Comparison of ENCODE assay signal across 8 mouse cellular contexts in the genomic region with DNA sequence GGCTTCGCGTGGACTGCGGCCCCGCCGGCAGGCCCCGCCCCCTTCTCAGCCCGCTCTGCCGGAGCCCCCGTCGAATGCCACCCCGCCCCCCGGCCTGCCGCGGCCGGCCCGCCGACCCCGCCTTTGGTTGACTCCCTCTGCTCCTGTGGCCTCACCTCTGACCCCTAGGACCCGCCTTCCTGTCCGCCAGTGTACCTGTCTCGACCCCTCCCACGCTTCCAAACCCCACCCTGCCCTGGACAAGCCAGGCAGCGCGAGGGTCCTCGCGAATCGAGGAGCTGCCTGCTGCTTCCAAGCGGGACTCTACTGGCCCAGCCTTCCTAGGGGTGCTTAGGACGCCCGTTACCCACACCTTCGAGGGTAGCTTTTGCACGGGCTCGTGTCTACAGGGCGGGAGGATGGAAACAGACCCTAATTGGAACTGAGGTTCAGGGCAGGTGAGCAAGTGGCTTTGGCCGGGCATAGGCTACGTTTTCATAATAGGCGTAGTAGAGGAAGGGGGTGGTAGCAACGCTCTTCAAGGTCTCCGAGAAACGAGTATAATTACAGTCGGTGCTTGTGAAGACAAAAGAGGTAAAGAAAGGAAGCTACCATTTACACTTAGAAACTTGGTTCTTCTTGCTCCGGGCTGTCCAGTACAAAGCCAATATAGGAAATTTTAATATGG. TPM values are rescaled to one million over a fixed set of nuclear protein-coding genes. Genes with fewer than 3 reads are reported as not detected.
DNase-seq lines count a peak whose midpoint lies in the region; ATAC-seq and TF ChIP-seq lines count a peak whose summit lies in the region.

No protein-coding gene starts in this region.

- no peaks in the 10 kb centered on the region for H3K9me3 ChIP-seq in heart, postnatal 0 days (replicated peaks; ENCODE audit: control insufficient read depth, low read length)
- H3K9me3 ChIP-seq in embryonic facial prominence, embryonic 11.5 days (replicated peaks; ENCODE audit: control insufficient read depth, low read length) = no peaks in the 10 kb centered on the region
- no peaks in the 10 kb centered on the region for H3K9me3 ChIP-seq in neural tube, embryonic 12.5 days

- peaks cover 36% of the 10 kb centered on the region for H3K36me3 ChIP-seq in heart, postnatal 0 days (replicated peaks; ENCODE audit: control insufficient read depth, insufficient read depth, low read length)
- no peaks in the 10 kb centered on the region; the same call in 1 of the 2 replicates for H3K36me3 ChIP-seq in embryonic facial prominence, embryonic 11.5 days (replicated peaks; ENCODE audit: control insufficient read depth, insufficient read depth, low read depth, low read length)
- H3K36me3 ChIP-seq in neural tube, embryonic 12.5 days = peaks cover 37% of the 10 kb centered on the region

- H3K9ac ChIP-seq in heart, postnatal 0 days (replicated peaks; ENCODE audit: low read depth, low read length) = peak overlapping the region; percentile 67
- H3K9ac ChIP-seq in embryonic facial prominence, embryonic 11.5 days (replicated peaks; ENCODE audit: low read length) = peak overlapping the region; percentile 85
- peak overlapping the region; percentile 91 for H3K9ac ChIP-seq in neural tube, embryonic 12.5 days

- H3K27me3 ChIP-seq in heart, postnatal 0 days (ENCODE audit: control insufficient read depth, insufficient read depth, low read length) = no peaks in the 10 kb centered on the region
- H3K27me3 ChIP-seq in embryonic facial prominence, embryonic 11.5 days (ENCODE audit: control insufficient read depth, insufficient read depth, low read length) = no peaks in the 10 kb centered on the region
- no peaks in the 10 kb centered on the region for H3K27me3 ChIP-seq in neural tube, embryonic 12.5 days (replicated peaks)

- peak overlapping the region; percentile 76 for H3K4me3 ChIP-seq in heart, postnatal 0 days (ENCODE audit: low read depth, low read length)
- H3K4me3 ChIP-seq in embryonic facial prominence, embryonic 11.5 days (ENCODE audit: low read depth, low read length) = peak overlapping the region; percentile 70
- H3K4me3 ChIP-seq in neural tube, embryonic 12.5 days = peak overlapping the region; percentile 82

- peak; percentile 15 for ATAC-seq in heart, postnatal 0 days (ENCODE audit: insufficient read depth, low read depth)
- peak; percentile 9 for ATAC-seq in embryonic facial prominence, embryonic 11.5 days (replicated peaks; ENCODE audit: insufficient number of reproducible peaks, low FRiP score, low TSS enrichment, low read depth)
- ATAC-seq in neural tube, embryonic 12.5 days (ENCODE audit: low FRiP score, low read depth) = peak; percentile 35
- ATAC-seq in CD4-positive, CD25-positive, alpha-beta regulatory T cell, adult 4 months = no peak

- peaks cover 16% of the 10 kb centered on the region; the same call in 1 of the 2 replicates for H3K4me1 ChIP-seq in heart, postnatal 0 days (ENCODE audit: control insufficient read depth, insufficient read depth)
- peaks cover 2% of the 10 kb centered on the region; the same call in 1 of the 2 replicates for H3K4me1 ChIP-seq in embryonic facial prominence, embryonic 11.5 days (ENCODE audit: control insufficient read depth, insufficient read depth, low read length)
- H3K4me1 ChIP-seq in neural tube, embryonic 12.5 days = peaks cover 15% of the 10 kb centered on the region

- no peak for TF ChIP-seq EP300 in heart, postnatal 0 days (IDR thresholded peaks at IDR 0.05; ENCODE audit: low read depth)

- peak overlapping the region; percentile 97 for H3K4me2 ChIP-seq in heart, postnatal 0 days (ENCODE audit: low read depth, low read length)
- peak overlapping the region; percentile 85 for H3K4me2 ChIP-seq in embryonic facial prominence, embryonic 11.5 days (ENCODE audit: low read depth, low read length)
- H3K4me2 ChIP-seq in neural tube, embryonic 12.5 days (replicated peaks) = peak overlapping the region; percentile 72

- intact Hi-C loops in left cerebral cortex, postnatal 10 days (cut with DNase I) = loop anchor here (5.0 to 10.0 kb wide), 2 partner anchors 82 to 184 kb away; no protein-coding TSS in a partner anchor

- under 1% methylated on average over 40 of the region's 42 CpGs for WGBS in heart, postnatal 0 days
- WGBS in embryonic facial prominence, embryonic 11.5 days = 2% methylated on average over 35 of the region's 42 CpGs
- 2% methylated on average over 27 of the region's 42 CpGs for WGBS in neural tube, embryonic 12.5 days

- DNase-seq in heart, postnatal 0 days (ENCODE audit: low spot score) = peak; percentile 56
- DNase-seq in heart, adult 8-10 months (ENCODE audit: low spot score) = no peak
- peak; percentile 86 for DNase-seq in ES-CJ7 (ENCODE audit: low read depth, low spot score)
- DNase-seq in embryonic facial prominence, embryonic 11.5 days (ENCODE audit: low spot score) = peak; percentile 78
- DNase-seq in left cerebral cortex, postnatal 10 days (ENCODE audit: extremely low spot score in 1 of 2, low spot score in 2 of 2) = peak; percentile 36 to 87
- DNase-seq in urinary bladder, postnatal 25 days (ENCODE audit: low spot score) = no peak

- TF ChIP-seq CTCF in heart, postnatal 0 days (IDR thresholded peaks at IDR 0.05; ENCODE audit: low read depth) = no peak

- peak overlapping the region; percentile 92 for H3K27ac ChIP-seq in heart, postnatal 0 days (ENCODE audit: low read depth)
- peak overlapping the region; percentile 92 for H3K27ac ChIP-seq in embryonic facial prominence, embryonic 11.5 days (replicated peaks; ENCODE audit: low read depth, low read length)
- H3K27ac ChIP-seq in neural tube, embryonic 12.5 days = peak overlapping the region; percentile 90

RNA-seq across cellular contexts. Expression of gene Agbl5, which starts 0.7 kb away (rescaled TPM):
- 18.1 and 28.2 TPM in 2 replicates for total RNA-seq in heart, postnatal 0 days (2014; rRNA removed; ENCODE audit: low replicate concordance)
- 4.2 and 4.9 TPM in 2 replicates for polyA plus RNA-seq in heart, postnatal 0 days (2015; fragmentation: Nextera tagmentation; extraction: Ambion mirVana)
- 1 to 10 TPM; 4.9 to 6.3 (median 5.6) TPM for total RNA-seq in heart, adult 8-10 months (2022)
- polyA plus RNA-seq in embryonic facial prominence, embryonic 11.5 days (2014; fragmentation: Nextera tagmentation; extraction: Ambion mirVana) = 31.5 and 33.0 TPM in 2 replicates
- 10 to 100 TPM; 19.5 to 22.2 TPM for total RNA-seq in left cerebral cortex, postnatal 10 days (2021)
- polyA plus RNA-seq in neural tube, embryonic 12.5 days (2016; fragmentation: Nextera tagmentation; extraction: Ambion mirVana) = 27.5 and 29.0 TPM in 2 replicates
- 1 to 10 TPM; 4.4 to 5.5 TPM for polyA plus RNA-seq in CD4-positive, CD25-positive, alpha-beta regulatory T cell, adult 4 months (2017; shearing (Covaris generic))

RNA-seq across cellular contexts. Expression of gene Ost4, which starts 18.4 kb away (rescaled TPM):
- total RNA-seq in heart, postnatal 0 days (2014; rRNA removed; ENCODE audit: low replicate concordance) = 201 and 280 TPM in 2 replicates
- 334 and 356 TPM in 2 replicates for polyA plus RNA-seq in heart, postnatal 0 days (2015; fragmentation: Nextera tagmentation; extraction: Ambion mirVana)
- total RNA-seq in heart, adult 8-10 months (2022) = 100 to 1,000 TPM; 140 to 164 (median 156) TPM
- 347 and 379 TPM in 2 replicates for polyA plus RNA-seq in embryonic facial prominence, embryonic 11.5 days (2014; fragmentation: Nextera tagmentation; extraction: Ambion mirVana)
- total RNA-seq in left cerebral cortex, postnatal 10 days (2021) = 100 to 1,000 TPM in 1 of 2 experiments, 10 to 100 TPM in 1; 98.0 to 102 TPM
- polyA plus RNA-seq in neural tube, embryonic 12.5 days (2016; fragmentation: Nextera tagmentation; extraction: Ambion mirVana) = 294 and 304 TPM in 2 replicates
- polyA plus RNA-seq in CD4-positive, CD25-positive, alpha-beta regulatory T cell, adult 4 months (2017; shearing (Covaris generic)) = 100 to 1,000 TPM; 200 to 285 TPM

RNA-seq across cellular contexts. Expression of gene Tmem214, which starts 21.4 kb away (rescaled TPM):
- 58.8 and 70.6 TPM in 2 replicates for total RNA-seq in heart, postnatal 0 days (2014; rRNA removed; ENCODE audit: low replicate concordance)
- polyA plus RNA-seq in heart, postnatal 0 days (2015; fragmentation: Nextera tagmentation; extraction: Ambion mirVana) = 48.0 and 49.6 TPM in 2 replicates
- 10 to 100 TPM; 37.4 to 39.9 (median 38.4) TPM for total RNA-seq in heart, adult 8-10 months (2022)
- polyA plus RNA-seq in embryonic facial prominence, embryonic 11.5 days (2014; fragmentation: Nextera tagmentation; extraction: Ambion mirVana) = 37.5 and 42.3 TPM in 2 replicates
- 10 to 100 TPM; 61.3 to 66.5 TPM for total RNA-seq in left cerebral cortex, postnatal 10 days (2021)
- polyA plus RNA-seq in neural tube, embryonic 12.5 days (2016; fragmentation: Nextera tagmentation; extraction: Ambion mirVana) = 60.2 and 61.4 TPM in 2 replicates
- 10 to 100 TPM; 28.4 to 41.1 TPM for polyA plus RNA-seq in CD4-positive, CD25-positive, alpha-beta regulatory T cell, adult 4 months (2017; shearing (Covaris generic))

RNA-seq across cellular contexts. Expression of gene Emilin1, which starts 24.0 kb away (rescaled TPM):
- total RNA-seq in heart, postnatal 0 days (2014; rRNA removed; ENCODE audit: low replicate concordance) = 63.5 and 64.5 TPM in 2 replicates
- 68.3 and 70.4 TPM in 2 replicates for polyA plus RNA-seq in heart, postnatal 0 days (2015; fragmentation: Nextera tagmentation; extraction: Ambion mirVana)
- total RNA-seq in heart, adult 8-10 months (2022) = 10 to 100 TPM; 13.9 to 16.6 (median 16.0) TPM
- polyA plus RNA-seq in embryonic facial prominence, embryonic 11.5 days (2014; fragmentation: Nextera tagmentation; extraction: Ambion mirVana) = 79.7 and 95.4 TPM in 2 replicates
- total RNA-seq in left cerebral cortex, postnatal 10 days (2021) = 1 to 10 TPM; 5.1 to 5.5 TPM
- polyA plus RNA-seq in neural tube, embryonic 12.5 days (2016; fragmentation: Nextera tagmentation; extraction: Ambion mirVana) = 63.7 and 75.3 TPM in 2 replicates
- under 1 TPM; 0.32 to 0.90 TPM for polyA plus RNA-seq in CD4-positive, CD25-positive, alpha-beta regulatory T cell, adult 4 months (2017; shearing (Covaris generic))

RNA-seq across cellular contexts. Expression of gene Khk, which starts 32.0 kb away (rescaled TPM):
- total RNA-seq in heart, postnatal 0 days (2014; rRNA removed; ENCODE audit: low replicate concordance) = 11.8 and 15.0 TPM in 2 replicates
- 16.2 and 18.5 TPM in 2 replicates for polyA plus RNA-seq in heart, postnatal 0 days (2015; fragmentation: Nextera tagmentation; extraction: Ambion mirVana)
- total RNA-seq in heart, adult 8-10 months (2022) = 10 to 100 TPM; 23.8 to 31.8 (median 26.6) TPM
- polyA plus RNA-seq in embryonic facial prominence, embryonic 11.5 days (2014; fragmentation: Nextera tagmentation; extraction: Ambion mirVana) = 9.2 and 9.9 TPM in 2 replicates
- total RNA-seq in left cerebral cortex, postnatal 10 days (2021) = 1 to 10 TPM; 7.3 to 8.0 TPM
- 6.7 and 8.6 TPM in 2 replicates for polyA plus RNA-seq in neural tube, embryonic 12.5 days (2016; fragmentation: Nextera tagmentation; extraction: Ambion mirVana)
- 10 to 100 TPM; 20.3 to 26.3 TPM for polyA plus RNA-seq in CD4-positive, CD25-positive, alpha-beta regulatory T cell, adult 4 months (2017; shearing (Covaris generic))

Comparison
In these comparisons a context has a peak if more than half of its experiments do, and no peak if none do; other contexts are left out.
1. DNase-seq: peak in heart, postnatal 0 days (single experiment), ES-CJ7 (single experiment), embryonic facial prominence, embryonic 11.5 days (single experiment) and left cerebral cortex, postnatal 10 days (2 of 2); none in heart, adult 8-10 months (single experiment) and urinary bladder, postnatal 25 days (single experiment).
2. Peak in every context shown above with its lines, with median percentiles within 50 percentile points of each other: H3K27ac ChIP-seq, H3K4me2 ChIP-seq, H3K4me3 ChIP-seq and H3K9ac ChIP-seq.